Mouse (Mus musculus) embryonic facial prominence, embryonic 13.5 days (tissue): Measurements from ENCODE around the gene Relt. TPM values are rescaled to one million over a fixed set of nuclear protein-coding genes. Genes with fewer than 3 reads are reported as not detected.

Source experiments
- ATAC-seq: fragments of 200-750 bp; cut with Nextera tagmentation; 2 replicates; pipeline ENCODE4 v1.8.0; 2017; ENCODE audit warnings: low read depth; ENCODE audit not compliant: insufficient number of reproducible peaks, insufficient read depth, low FRiP score, low TSS enrichment
- H3K27ac ChIP-seq: fragments of 300-500 bp; sonication (generic); 2 replicates; pipeline ENCODE4 v1.5.1; 2015; ENCODE audit warnings: moderate library complexity, mild to moderate bottlenecking, inconsistent platforms
- H3K27me3 ChIP-seq: fragments of 300-500 bp; sonication (generic); 2 replicates; pipeline ENCODE4 v1.6.1; 2015; ENCODE audit warnings: mild to moderate bottlenecking, inconsistent platforms
- H3K36me3 ChIP-seq: fragments of 300-500 bp; sonication (generic); 2 replicates; pipeline ENCODE4 v1.6.1; 2015; ENCODE audit warnings: mild to moderate bottlenecking, inconsistent platforms
- H3K4me1 ChIP-seq: fragments of 300-500 bp; sonication (generic); 2 replicates; pipeline ENCODE4 v1.6.1; 2015; ENCODE audit warnings: inconsistent platforms
- H3K4me2 ChIP-seq: fragments of 300-500 bp; sonication (generic); 2 replicates; pipeline ENCODE4 v1.6.1; 2015; ENCODE audit warnings: moderate library complexity, mild to moderate bottlenecking, inconsistent platforms
- H3K4me3 ChIP-seq: fragments of 300-500 bp; sonication (generic); 2 replicates; pipeline ENCODE4 v1.5.1; 2015; ENCODE audit warnings: mild to moderate bottlenecking, inconsistent platforms
- H3K9ac ChIP-seq: fragments of 300-500 bp; sonication (generic); 2 replicates; pipeline ENCODE4 v1.6.1; 2015; ENCODE audit warnings: mild to moderate bottlenecking, inconsistent platforms
- H3K9me3 ChIP-seq: fragments of 300-500 bp; sonication (generic); 2 replicates; pipeline ENCODE4 v1.6.1; 2016; ENCODE audit warnings: inconsistent platforms
- WGBS: fragments of 180-500 bp; shearing (Covaris S2); methylation state at CpG from one replicate; pipeline ENCODE4 v1.1.7; 2015; ENCODE audit warnings: mixed read lengths; 5-methylcytosine and 5-hydroxymethylcytosine counted together
- microRNA-seq: library from miRNA; unstranded; fragments of <30 nt; microRNA quantifications from one replicate; pipeline ENCODE4, GENCODE M21; 2016
- polyA plus RNA-seq: library from polyadenylated mRNA; unstranded; fragments of >200 nt; fragmentation: Nextera tagmentation; extraction: Ambion mirVana; gene quantifications from 2 replicates; pipeline ENCODE4 v1.2.1, GENCODE M21; 2015

The Relt gene
- polyA plus RNA-seq, 1 experiment from 2014 or later = 4.2 TPM

DNA sequence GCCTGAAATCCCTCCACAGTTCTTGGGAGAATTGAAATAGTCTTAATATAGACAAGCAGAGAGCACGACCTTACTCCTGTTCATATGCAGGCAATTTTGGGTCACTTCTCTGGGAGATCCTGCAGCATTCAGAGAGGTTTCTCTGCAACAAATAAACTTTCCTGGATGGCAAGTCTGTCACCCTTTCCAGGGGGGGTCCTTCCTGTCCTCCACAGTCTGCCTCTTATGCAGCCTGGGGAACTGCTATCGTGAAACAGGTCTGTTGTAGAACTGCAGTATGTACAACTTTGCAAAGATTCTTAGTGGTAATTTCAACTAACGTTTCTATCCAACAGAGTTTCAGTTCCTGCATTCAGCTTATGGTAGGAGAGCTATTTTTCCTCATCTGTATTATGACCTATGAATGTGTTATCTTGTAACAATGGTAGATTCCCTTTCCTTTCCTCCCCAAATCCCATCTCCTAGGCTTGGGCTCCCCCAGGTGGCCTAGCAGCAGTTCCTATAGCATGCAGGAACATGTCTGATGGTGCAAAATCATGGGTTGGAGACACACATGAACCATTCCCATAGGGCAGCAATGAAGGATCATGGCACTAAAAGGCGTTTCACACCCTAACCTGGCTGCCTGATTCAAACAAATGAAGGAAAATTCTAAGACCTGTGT is 44.7 kb downstream of the Relt start:
- 90% methylated on average over 4 of the region's 4 CpGs for WGBS
- Histone ChIP-seq H3K36me3 (peaks cover 8% of the 10 kb centered on the region; the same call in 1 of the 2 replicates), H3K27ac (no peak overlapping the region)

DNA sequence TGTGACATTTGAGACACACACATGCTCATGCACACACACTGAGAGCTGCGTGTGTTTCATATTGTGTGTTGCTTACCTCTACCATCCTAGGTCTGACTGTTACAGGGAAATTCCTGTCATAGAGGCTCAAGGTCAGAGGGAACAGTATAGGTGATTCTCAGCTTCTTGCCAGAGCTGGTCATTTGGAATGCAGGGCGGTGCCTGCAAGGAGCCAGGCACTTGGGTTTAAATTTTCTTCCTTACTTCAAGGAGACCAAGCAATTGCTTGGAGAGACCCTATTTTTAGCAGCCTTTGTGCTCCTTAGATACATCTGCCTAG is 45.8 kb downstream of the Relt start:
- no peak overlapping the region for H3K27ac ChIP-seq
- no peak for ATAC-seq

More for the DNA sequence above, 44.7 kb downstream of the Relt start:
- no peak overlapping the region for H3K4me2 ChIP-seq
- ATAC-seq = no peak
- no peaks in the 10 kb centered on the region for H3K9me3 ChIP-seq
- no peaks in the 10 kb centered on the region for H3K27me3 ChIP-seq
- no peak overlapping the region for H3K4me3 ChIP-seq
- H3K4me1 ChIP-seq = peaks cover 5% of the 10 kb centered on the region; the same call in 1 of the 2 replicates
- no peak overlapping the region for H3K9ac ChIP-seq

DNA sequence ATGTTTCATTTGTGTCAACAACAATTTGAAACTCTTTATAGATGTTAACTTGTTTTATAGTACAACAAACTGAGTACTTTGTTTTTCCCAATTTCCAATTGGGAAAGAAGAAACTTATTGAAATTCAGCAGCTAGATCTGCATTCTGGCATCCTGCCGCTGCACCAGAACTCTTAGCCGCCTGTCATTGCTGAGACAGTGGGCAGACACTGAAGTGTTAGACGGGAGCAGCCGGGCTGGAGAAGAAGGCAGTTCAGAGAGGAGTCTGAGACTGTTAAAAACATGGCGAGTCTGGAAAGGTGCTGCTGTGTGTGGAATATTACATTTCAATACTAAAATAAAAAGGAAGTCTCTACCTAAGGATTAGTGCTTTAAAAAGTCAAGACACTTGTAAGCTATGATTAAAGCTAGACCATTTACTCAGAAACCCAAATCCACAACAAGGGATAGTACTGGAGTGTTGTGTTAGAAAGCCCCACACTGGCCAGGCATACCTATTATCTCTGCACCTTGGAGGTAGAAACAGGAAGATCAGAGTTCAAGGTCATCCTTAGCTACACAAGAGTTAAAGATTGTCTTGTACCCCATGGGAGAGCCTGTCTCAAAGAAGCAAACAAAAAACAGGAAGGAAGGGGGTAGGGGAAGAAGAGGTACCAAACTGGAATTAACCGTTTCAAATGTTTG is 46.3 kb downstream of the Relt start:
- Histone ChIP-seq H3K4me1 (peaks cover 5% of the 10 kb centered on the region; the same call in 1 of the 2 replicates), H3K9me3 (no peaks in the 10 kb centered on the region), H3K27me3 (no peaks in the 10 kb centered on the region), H3K27ac (no peak overlapping the region), H3K36me3 (peaks cover 14% of the 10 kb centered on the region; the same call in 1 of the 2 replicates), H3K4me3 (no peak overlapping the region), H3K9ac (no peak overlapping the region), H3K4me2 (no peak overlapping the region)
- ATAC-seq = no peak
- 68% methylated on average over 6 of the region's 6 CpGs for WGBS

More for the DNA sequence above, 45.8 kb downstream of the Relt start:
- Histone ChIP-seq H3K4me1 (peaks cover 5% of the 10 kb centered on the region; the same call in 1 of the 2 replicates), H3K4me3 (no peak overlapping the region), H3K9ac (no peak overlapping the region), H3K36me3 (peaks cover 14% of the 10 kb centered on the region; the same call in 1 of the 2 replicates), H3K4me2 (no peak overlapping the region), H3K27me3 (no peaks in the 10 kb centered on the region), H3K9me3 (no peaks in the 10 kb centered on the region)
- 61% methylated on average over 2 of the region's 2 CpGs for WGBS

DNA sequence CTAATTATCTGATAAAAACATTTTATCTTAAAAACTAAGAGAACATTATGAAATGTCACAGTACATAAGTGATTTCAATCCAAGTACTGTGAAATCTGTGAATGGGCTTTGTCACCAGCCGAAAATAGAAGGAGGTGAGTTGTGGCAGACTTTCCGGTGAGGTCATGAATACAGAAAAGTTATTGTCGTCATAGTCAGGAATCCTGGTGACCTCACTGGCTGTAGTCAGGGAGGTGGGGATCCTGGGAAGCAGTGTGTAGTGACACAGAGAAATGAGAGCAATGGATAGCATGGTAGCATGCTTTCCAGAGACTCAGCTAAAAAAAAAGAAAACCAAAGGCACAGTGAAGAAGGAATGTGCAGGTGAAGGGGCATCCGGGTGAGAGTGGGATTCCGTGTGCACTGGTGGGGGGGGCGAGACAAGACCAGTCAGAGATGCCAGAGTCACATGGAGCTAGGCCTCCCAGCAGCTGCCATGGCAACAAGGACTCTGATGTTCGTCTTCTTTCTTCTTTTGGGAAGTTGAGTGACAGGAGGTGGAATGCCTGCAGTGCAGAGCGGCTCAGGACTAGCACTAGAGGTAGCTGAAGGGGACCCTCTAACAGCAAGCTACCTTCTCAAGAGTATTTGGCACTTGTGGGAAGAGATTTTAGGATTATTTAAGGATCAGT is 47.2 kb downstream of the Relt start:
- H3K4me3 ChIP-seq = no peak overlapping the region
- no peaks in the 10 kb centered on the region for H3K27me3 ChIP-seq
- peaks cover 5% of the 10 kb centered on the region; the same call in 1 of the 2 replicates for H3K4me1 ChIP-seq
- no peak overlapping the region for H3K27ac ChIP-seq
- no peak for ATAC-seq
- WGBS = 59% methylated on average over 8 of the region's 8 CpGs
- H3K36me3 ChIP-seq = peaks cover 14% of the 10 kb centered on the region; the same call in 1 of the 2 replicates
- H3K9ac ChIP-seq = no peak overlapping the region
- no peaks in the 10 kb centered on the region for H3K9me3 ChIP-seq
- H3K4me2 ChIP-seq = no peak overlapping the region

DNA sequence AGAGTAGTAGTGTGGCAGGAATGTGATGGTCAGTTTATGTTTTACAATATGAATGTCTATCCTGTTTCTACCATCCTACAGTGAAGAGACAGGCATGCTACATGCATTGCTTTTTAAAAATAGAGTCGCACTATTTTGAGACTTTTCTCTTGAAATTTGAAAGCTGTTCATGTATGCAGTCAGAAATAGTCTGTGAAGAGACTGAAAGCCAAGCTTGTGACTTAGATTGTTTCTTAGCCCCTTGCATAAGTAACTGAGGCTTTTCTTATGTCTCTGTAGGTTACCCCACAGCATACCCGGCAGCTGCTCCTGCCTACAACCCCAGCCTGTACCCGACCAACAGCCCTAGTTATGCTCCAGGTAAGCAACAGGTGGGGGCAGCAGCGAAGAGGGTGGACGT is 50.6 kb downstream of the Relt start:
- Histone ChIP-seq H3K27me3 (no peaks in the 10 kb centered on the region), H3K4me3 (no peak overlapping the region), H3K27ac (no peak overlapping the region), H3K4me2 (no peak overlapping the region), H3K36me3 (peaks cover 14% of the 10 kb centered on the region; the same call in 1 of the 2 replicates), H3K9ac (no peak overlapping the region), H3K9me3 (no peaks in the 10 kb centered on the region), H3K4me1 (peaks cover 5% of the 10 kb centered on the region; the same call in 1 of the 2 replicates)
- WGBS = 86% methylated on average over 5 of the region's 5 CpGs
- no peak for ATAC-seq

GRCm38 (mm10) chr7:100811912-100812311 is 51.3 kb downstream of the Relt start:
- WGBS = 79% methylated on average over 5 of the region's 5 CpGs
- Histone ChIP-seq H3K4me1 (no peaks in the 10 kb centered on the region), H3K9ac (no peak overlapping the region)

DNA sequence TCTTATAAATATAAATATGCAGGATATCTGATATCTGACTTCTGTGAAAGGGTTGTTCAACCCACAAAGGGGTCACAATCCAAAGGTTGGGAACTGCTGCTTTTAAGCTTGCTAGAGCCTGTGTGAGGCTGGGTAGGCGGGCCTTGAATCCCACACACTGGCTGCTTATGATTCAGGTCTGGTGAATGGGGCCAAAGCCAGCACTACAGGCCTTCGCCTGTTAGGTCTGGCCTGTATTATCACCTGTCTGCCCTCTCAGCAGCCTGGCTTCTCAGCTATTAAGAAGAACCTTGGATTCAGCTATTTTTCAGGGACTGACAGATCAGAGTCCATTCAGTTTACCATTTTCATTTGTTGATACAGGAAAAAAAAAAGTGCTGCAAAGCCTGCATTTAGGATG is 57.9 kb downstream of the Relt start:
- Histone ChIP-seq H3K4me3 (no peak overlapping the region), H3K36me3 (no peaks in the 10 kb centered on the region; the same call in 1 of the 2 replicates), H3K9ac (no peak overlapping the region), H3K4me2 (no peak overlapping the region), H3K27me3 (no peaks in the 10 kb centered on the region), H3K27ac (no peak overlapping the region), H3K9me3 (no peaks in the 10 kb centered on the region), H3K4me1 (peaks cover 8% of the 10 kb centered on the region; the same call in 1 of the 2 replicates)
- 60% methylated on average over 2 of the region's 2 CpGs for WGBS
- no peak for ATAC-seq

More at GRCm38 (mm10) chr7:100811912-100812311, 51.3 kb downstream of the Relt start:
- Histone ChIP-seq H3K4me3 (no peak overlapping the region), H3K27me3 (no peaks in the 10 kb centered on the region), H3K36me3 (peaks cover 14% of the 10 kb centered on the region; the same call in 1 of the 2 replicates), H3K4me2 (no peak overlapping the region), H3K9me3 (no peaks in the 10 kb centered on the region), H3K27ac (no peak overlapping the region)
- no peak for ATAC-seq

DNA sequence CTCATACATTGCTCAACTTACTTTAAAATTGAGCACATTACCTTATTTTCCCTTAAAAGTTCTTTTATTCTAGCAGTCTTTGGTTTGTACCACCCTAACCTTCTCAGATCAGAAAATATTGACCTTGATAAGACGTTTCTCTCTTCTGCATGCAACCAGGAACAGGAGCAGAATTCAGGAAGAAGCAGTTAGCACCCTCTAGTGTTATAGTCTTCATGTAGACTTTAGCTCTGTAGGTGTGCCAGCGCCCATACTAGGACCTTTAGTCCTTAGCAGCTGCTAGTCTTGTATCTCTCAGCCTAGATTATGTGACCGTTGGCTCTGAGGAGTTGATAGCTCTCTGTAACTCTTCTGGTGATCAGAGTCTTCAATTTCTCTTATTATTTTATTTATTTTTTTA is 64.4 kb downstream of the Relt start:
- Histone ChIP-seq H3K27me3 (no peaks in the 10 kb centered on the region), H3K4me2 (no peak overlapping the region), H3K36me3 (no peaks in the 10 kb centered on the region), H3K4me3 (no peak overlapping the region), H3K27ac (no peak overlapping the region), H3K4me1 (no peaks in the 10 kb centered on the region), H3K9ac (no peak overlapping the region), H3K9me3 (no peaks in the 10 kb centered on the region)
- no peak for ATAC-seq
- 68% methylated on average over 3 of the region's 3 CpGs for WGBS

Small RNAs within 50 kb of the gene (microRNA-seq; reads per million reads assigned to microRNA genes)
- 91.0 reads per million, percentile 52 among the genes with 10 or more reads in this experiment for gene Mir3102

Other genes with a start within 250 kb of the Relt start
- 2.8 and 5.1 TPM in 2 replicates for gene Plekhb1, start 201.0 kb downstream of the Relt start, polyA plus RNA-seq
- 56.3 and 60.9 TPM in 2 replicates for gene Fam168a, start 156.8 kb downstream of the Relt start, polyA plus RNA-seq
- gene Arhgef17, start 68.7 kb upstream of the Relt start, polyA plus RNA-seq = 8.0 and 8.3 TPM in 2 replicates
- 3.6 and 5.6 TPM in 2 replicates for gene P2ry6, start 111.2 kb upstream of the Relt start, polyA plus RNA-seq
- gene P2ry2, start 149.4 kb upstream of the Relt start, polyA plus RNA-seq = 1.6 and 2.2 TPM in 2 replicates
- 24.9 and 29.1 TPM in 2 replicates for gene Fchsd2, start 229.4 kb upstream of the Relt start, polyA plus RNA-seq